Mouse (Mus musculus): ENCODE data around the gene Arhgef25.

- TF ChIP-seq POLR2A (IDR thresholded peaks at IDR 0.05; ENCODE audit: low read depth, low read length) (no peak), CTCF (IDR thresholded peaks at IDR 0.05; ENCODE audit: borderline replicate concordance, insufficient read depth, low read length) (no peak)
Measured at GRCm38 (mm10) chr10:127214422-127214803, 24.5 kb upstream of the Arhgef25 start.

All from embryonic fibroblast, embryonic 13.5 days (primary cell).